Mouse (Mus musculus) WW6 (cell line): Measurements from ENCODE around the gene Insc.

Experiments used
- DNase-seq: peaks from one replicate; pipeline ENCODE4 v3.0.0-alpha.2; 2013; ENCODE audit warnings: low read depth, low spot score

The Insc gene

GRCm38 (mm10) chr7:114762660-114763059 is 19.2 kb downstream of the Insc start:
- no peak for DNase-seq

DNA sequence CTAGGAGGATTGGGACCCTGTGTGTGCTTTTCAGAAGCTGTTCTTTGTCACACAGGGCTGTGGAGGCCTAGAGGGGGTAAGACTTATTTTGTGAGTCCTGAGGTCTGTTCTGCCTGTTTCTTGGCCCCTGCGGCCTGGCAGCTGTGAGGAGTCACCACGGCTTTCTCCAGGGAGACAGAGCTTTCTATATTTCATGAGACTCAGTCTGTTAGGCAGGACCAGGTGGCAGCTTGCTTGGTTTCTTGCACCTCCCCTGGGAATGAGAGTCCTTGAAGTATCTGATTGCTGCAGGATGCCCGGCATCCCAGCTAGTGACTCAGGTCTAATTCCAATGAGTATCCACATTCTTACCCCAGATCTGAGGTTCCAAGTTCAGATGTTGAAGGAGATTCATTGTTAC is 21.8 kb downstream of the Insc start:
- DNase-seq = no peak

GRCm38 (mm10) chr7:114766523-114766922 is 23.0 kb downstream of the Insc start:
- no peak for DNase-seq

DNA sequence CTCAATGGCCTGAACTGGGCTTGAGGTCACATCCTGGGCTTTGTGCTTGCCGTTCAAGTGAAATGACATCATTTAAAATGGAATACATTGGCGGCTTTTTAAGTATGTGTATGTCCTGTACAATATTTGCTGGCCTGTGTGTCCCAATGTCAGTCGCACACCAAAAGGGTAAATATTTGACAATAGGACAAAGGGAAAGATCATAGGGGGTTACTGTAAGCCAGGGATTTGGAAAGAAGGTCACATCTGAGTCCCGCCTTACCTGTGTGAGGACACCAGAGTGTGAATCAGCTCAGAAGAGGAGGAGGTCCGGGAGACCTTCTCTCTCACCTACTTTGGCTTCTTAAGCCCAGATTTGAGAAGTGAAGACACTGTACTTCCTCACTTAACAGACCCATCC is 25.0 kb downstream of the Insc start:
- no peak for DNase-seq

DNA sequence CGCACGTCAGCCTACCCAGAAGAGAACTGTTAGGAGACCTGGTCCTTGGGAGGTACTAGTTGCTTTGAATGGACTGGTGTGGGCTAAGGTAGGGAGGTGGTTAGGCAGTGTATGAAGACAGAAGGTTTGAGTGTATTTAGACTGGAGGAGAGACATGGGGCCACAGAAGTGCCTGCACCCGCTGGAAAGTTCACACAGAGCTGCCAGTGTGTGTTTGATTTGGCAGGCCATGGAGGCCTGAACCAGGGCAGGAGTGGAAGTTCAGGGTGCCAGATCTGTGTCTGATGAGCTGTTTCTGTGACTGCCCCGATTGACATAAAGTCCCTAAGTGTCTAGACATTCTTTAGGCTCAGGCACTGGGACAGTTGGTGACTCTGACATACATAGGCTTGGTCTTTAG is 25.5 kb downstream of the Insc start:
- no peak for DNase-seq

DNA sequence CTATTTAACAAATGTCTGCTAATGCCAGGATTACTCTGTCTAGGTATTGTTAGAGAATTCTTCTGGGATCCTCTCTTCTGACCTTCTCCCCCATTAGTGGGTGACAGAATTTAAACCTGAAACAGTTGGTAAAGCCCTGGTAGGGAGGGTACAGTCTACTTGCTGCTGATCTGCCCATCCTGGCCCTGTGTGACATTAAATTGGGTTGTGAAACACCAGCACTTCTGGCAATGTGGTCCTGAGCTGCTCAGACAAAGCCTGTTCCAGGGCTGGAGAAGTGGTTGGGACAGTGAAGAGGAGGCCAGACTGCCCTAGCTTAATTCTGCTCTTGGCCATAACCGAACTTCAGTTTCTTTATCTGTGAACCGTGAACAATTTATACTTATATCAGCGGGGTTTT is 27.1 kb downstream of the Insc start:
- no peak for DNase-seq

DNA sequence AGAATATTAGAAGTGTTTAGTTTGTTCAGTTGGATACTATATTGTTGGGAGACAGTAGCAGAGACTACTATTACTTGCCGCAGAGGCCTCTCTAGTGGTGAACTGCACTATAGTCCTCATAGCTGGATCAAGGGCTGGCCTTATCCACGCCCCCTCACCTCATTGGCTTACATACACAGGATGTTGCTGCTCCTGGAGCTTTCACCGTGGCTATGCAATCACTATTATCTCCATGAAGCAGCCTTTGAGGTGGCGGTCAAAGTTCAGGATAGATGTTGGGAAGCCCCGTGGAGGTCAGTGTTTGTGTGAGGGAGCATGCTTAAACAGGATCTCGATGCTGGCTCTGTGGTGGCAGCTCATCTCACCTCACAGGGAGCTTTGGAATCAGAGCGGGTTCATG is 28.3 kb downstream of the Insc start:
- DNase-seq = no peak

- no peak for DNase-seq
Measured at GRCm38 (mm10) chr7:114773781-114774180, 30.3 kb downstream of the Insc start.

DNA sequence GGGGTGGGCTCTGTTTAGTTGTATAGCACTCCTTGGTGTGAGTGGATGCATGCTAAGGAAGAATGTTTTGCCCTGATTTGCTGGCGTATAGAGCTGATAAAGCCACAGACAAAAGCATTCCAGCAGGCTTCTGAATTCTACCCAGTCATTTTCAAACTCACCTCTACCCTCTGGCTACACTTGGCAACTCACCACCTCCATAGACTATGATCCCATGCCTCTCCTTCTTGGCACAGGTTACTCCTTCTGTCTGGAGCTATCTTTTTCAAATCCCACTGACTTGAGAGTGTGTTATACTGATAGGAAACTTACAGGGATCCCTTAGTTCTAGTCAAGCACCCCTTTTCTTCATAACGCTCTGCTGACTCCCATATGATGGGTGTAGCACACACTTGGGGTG is 32.4 kb downstream of the Insc start:
- no peak for DNase-seq

GRCm38 (mm10) chr7:114778156-114778770 is 34.8 kb downstream of the Insc start:
- DNase-seq = no peak

GRCm38 (mm10) chr7:114779056-114779660 is 35.7 kb downstream of the Insc start:
- DNase-seq = no peak

GRCm38 (mm10) chr7:114783291-114783690 is 39.8 kb downstream of the Insc start:
- no peak for DNase-seq

- no peak for DNase-seq
Measured at GRCm38 (mm10) chr7:114791087-114791486, 47.6 kb downstream of the Insc start.

DNA sequence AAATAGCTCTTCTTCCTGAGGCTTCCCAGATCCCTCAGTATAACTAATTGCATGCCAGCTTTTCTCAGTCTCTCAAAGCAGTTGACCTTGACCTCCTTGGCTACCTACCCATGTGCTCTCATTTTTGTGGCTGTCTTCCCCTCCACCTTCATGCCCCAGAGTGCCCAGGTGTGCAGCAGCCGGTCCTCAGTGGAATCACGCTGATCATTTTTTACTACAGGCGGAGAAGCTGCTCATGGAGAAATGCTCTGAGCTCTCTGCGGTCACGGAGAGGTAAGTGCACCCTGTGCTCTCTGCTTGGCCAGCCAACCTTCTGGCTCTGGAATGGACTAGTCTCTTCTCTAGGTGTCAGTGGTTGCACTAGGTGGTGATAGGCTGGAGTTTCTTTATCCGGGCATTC is 48.5 kb downstream of the Insc start:
- no peak for DNase-seq

- no peak for DNase-seq
Measured at GRCm38 (mm10) chr7:114794400-114794799, 50.9 kb downstream of the Insc start.

DNA sequence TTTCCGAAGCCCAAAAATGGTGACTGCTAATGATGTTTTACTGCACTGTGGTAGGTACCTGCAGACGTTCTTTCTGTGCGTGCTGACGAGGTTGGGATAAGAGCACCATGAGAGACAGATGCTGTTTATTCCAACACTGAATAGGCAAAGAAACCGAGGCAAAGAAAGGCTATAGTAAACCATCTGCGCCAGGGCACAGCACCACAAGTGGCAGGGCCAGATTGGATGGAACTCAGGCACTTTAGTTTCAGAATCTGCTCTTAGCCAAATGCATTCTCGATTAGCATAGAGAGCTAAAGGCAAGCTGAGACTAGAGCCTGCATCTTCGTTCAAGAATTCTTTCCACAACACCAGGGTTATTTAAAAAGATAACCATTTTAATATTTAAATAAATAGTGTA is 59.1 kb downstream of the Insc start:
- DNase-seq = no peak

GRCm38 (mm10) chr7:114805311-114805710 is 61.8 kb downstream of the Insc start:
- no peak for DNase-seq

DNA sequence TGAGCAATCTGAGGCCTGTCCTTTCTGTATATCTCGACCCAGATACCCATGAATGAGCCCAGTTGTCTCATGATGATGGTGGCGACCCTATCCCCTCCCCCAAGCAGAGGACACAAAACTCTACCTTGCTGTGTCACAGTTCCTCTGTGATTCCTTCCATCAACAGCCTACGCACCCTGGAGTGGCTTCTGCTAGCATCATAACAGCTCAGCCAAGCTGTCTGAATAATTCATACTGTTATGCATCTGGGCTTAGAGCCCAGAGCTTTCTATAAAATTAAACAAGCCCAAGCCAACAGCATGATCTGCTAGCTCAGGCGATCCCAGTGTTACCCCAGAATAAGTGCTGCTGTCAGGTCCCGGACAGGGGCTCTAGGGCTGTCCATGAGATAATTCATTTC is 63.8 kb downstream of the Insc start:
- DNase-seq = no peak

- no peak for DNase-seq
Measured at GRCm38 (mm10) chr7:114808341-114808740, 64.8 kb downstream of the Insc start.

DNA sequence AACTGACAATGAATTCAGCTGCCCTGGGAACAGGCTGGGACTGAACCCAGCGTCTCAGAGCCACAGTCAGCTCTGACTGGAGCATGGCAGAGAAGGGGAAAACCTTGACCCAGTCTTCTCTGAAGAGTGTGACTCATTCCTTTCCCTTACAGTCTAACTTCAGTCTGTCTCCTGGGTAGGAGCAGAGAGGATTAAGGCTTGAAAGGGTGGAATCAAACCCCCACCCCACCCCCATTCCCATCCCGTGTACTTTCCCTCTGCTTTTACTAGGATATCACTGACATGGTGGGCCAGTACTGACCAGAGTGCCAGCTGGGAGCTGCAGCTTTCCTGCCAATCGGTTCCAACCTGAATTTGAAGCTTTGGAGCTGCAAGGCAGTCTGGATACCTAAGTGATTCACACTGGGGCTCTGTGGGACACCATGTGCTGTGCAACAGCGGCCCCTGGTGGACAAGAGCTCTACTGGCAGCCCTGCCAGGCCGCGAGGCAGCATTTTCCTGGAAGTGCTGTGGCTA is 73.9 kb downstream of the Insc start:
- DNase-seq = peak; percentile 68

GRCm38 (mm10) chr7:114817879-114818278 is 74.4 kb downstream of the Insc start:
- no peak for DNase-seq

DNA sequence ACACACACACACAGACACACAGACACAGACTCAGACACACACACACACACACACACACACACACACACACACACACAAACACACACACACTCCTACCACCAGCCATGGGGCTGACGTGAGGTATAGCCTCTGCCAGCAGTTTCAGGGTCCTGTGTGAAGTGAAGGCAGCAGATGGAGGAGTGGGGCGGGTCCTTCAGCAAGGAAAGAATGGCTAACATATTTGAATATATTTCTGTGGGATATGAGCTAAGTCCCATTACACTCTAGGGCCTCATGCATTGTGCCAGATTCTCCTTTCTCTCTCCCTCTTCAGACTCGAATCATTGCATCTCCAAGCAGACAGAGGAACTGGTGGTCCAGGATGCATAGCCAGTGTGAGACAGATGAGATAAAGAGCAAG is 74.9 kb downstream of the Insc start:
- no peak for DNase-seq

DNA sequence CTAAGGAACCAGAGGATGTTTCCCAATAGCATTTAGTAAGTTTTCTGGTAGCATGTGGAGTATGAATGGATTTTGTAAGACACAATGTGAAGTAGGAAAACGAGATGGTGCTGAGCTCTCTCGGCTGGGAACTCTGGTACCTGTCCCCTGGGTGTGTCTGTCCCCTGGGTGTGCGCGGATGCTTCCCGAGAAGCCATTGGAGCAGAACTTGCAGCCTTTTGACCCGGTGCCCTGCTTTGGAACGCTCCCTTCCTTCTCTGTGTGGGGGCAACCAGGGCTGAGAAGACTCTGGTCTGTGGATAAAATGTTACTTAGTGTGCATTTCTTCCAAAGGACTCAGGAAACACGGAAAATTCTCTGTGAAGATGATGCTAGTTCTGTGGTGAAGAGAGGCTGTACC is 75.3 kb downstream of the Insc start:
- DNase-seq = no peak

- DNase-seq = no peak
Measured at GRCm38 (mm10) chr7:114822736-114823135, 79.2 kb downstream of the Insc start.
